Mouse (Mus musculus): Measurements from ENCODE around the gene Sugp2.
"Not testable (repeated sequence)": the region's sequence is repeated elsewhere in the genome, so short reads cannot be mapped to it uniquely, and the experiment has no call there.

Sugp2 gene

GRCm38 (mm10) chr8:70234080-70234780, at the start of gene Sugp2, which contains the start of gene Armc6:
Gene Sugp2, plus strand, starts transcription at chr8:70234226.
Gene Armc6, minus strand, starts transcription at chr8:70234466.
- peak; percentile 99 for DNase-seq (ENCODE audit: low read depth)

GRCm38 (mm10) chr8:70188707-70189106, 45.3 kb upstream of the Sugp2 start:
- no peak for DNase-seq (ENCODE audit: low read depth)

- no peak for DNase-seq (ENCODE audit: low read depth)
Measured at GRCm38 (mm10) chr8:70193238-70193637, 40.8 kb upstream of the Sugp2 start.

- no peak for DNase-seq (ENCODE audit: low read depth)
Measured at GRCm38 (mm10) chr8:70194191-70194590, 39.8 kb upstream of the Sugp2 start.

- peak; percentile 19 for DNase-seq (ENCODE audit: low read depth)
Measured at GRCm38 (mm10) chr8:70195762-70196161, 38.3 kb upstream of the Sugp2 start.

GRCm38 (mm10) chr8:70197603-70198002, 36.4 kb upstream of the Sugp2 start:
- no peak for DNase-seq (ENCODE audit: low read depth)

GRCm38 (mm10) chr8:70200098-70200681, 33.8 kb upstream of the Sugp2 start:
- peak; percentile 36 for DNase-seq (ENCODE audit: low read depth)

- no peak for DNase-seq (ENCODE audit: low read depth)
Measured at GRCm38 (mm10) chr8:70201417-70201816, 32.6 kb upstream of the Sugp2 start.

GRCm38 (mm10) chr8:70203072-70203471, 31.0 kb upstream of the Sugp2 start:
- no peak for DNase-seq (ENCODE audit: low read depth)

GRCm38 (mm10) chr8:70204757-70205156, 29.3 kb upstream of the Sugp2 start:
- no peak for DNase-seq (ENCODE audit: low read depth)

- DNase-seq (ENCODE audit: low read depth) = no peak
Measured at GRCm38 (mm10) chr8:70208130-70208529, 25.9 kb upstream of the Sugp2 start.

GRCm38 (mm10) chr8:70210538-70210937, 23.5 kb upstream of the Sugp2 start:
- DNase-seq (ENCODE audit: low read depth) = peak; percentile 19

- peak; percentile 23 for DNase-seq (ENCODE audit: low read depth)
Measured at GRCm38 (mm10) chr8:70211275-70211674, 22.8 kb upstream of the Sugp2 start.

- DNase-seq (ENCODE audit: low read depth) = no peak
Measured at GRCm38 (mm10) chr8:70211726-70212111, 22.3 kb upstream of the Sugp2 start.

GRCm38 (mm10) chr8:70212112-70213055, 21.6 kb upstream of the Sugp2 start, which contains the start of gene Slc25a42:
Gene Slc25a42, minus strand, starts transcription at chr8:70212305.
- peak; percentile 99 for DNase-seq (ENCODE audit: low read depth)

- peak; percentile 10 for DNase-seq (ENCODE audit: low read depth)
Measured at GRCm38 (mm10) chr8:70214411-70214810, 19.6 kb upstream of the Sugp2 start.

- peak; percentile 14 for DNase-seq (ENCODE audit: low read depth)
Measured at GRCm38 (mm10) chr8:70215092-70215491, 18.9 kb upstream of the Sugp2 start.

GRCm38 (mm10) chr8:70216161-70216560, 17.9 kb upstream of the Sugp2 start:
- DNase-seq (ENCODE audit: low read depth) = not testable (repeated sequence)

GRCm38 (mm10) chr8:70216566-70216965, 17.5 kb upstream of the Sugp2 start:
- no peak for DNase-seq (ENCODE audit: low read depth)

- DNase-seq (ENCODE audit: low read depth) = no peak
Measured at GRCm38 (mm10) chr8:70217441-70217840, 16.6 kb upstream of the Sugp2 start.

- no peak for DNase-seq (ENCODE audit: low read depth)
Measured at GRCm38 (mm10) chr8:70219107-70219684, 14.8 kb upstream of the Sugp2 start.

GRCm38 (mm10) chr8:70220236-70220840, 13.7 kb upstream of the Sugp2 start:
- DNase-seq (ENCODE audit: low read depth) = no peak

Measured in induced T-regulatory cell, adult 2 months (primary cell).